Mouse (Mus musculus) embryonic facial prominence, embryonic 11.5 days (tissue): ENCODE measurements at regions not wholly inside any gene's neighbourhood (a gene's known extent, or its start where the extent isn't known, plus 50 kb on each side); places are given as distances from the start of the nearest gene placed in this dataset.

Experiments used
- ATAC-seq: fragments of 200-750 bp; cut with Nextera tagmentation; replicated peaks from 2 replicates; pipeline ENCODE4 v1.8.0; 2017; ENCODE audit warnings: low read depth; ENCODE audit not compliant: insufficient number of reproducible peaks, low FRiP score, low TSS enrichment
- DNase-seq: peaks from one replicate; pipeline ENCODE4 v3.0.0-alpha.2; 2015; ENCODE audit warnings: low spot score
- H3K27ac ChIP-seq: fragments of 300-500 bp; sonication (generic); replicated peaks from 2 replicates; pipeline ENCODE4 v1.5.1; 2014; ENCODE audit warnings: mild to moderate bottlenecking, low read depth, low read length, control low read depth
- H3K27me3 ChIP-seq: fragments of 300-500 bp; sonication (generic); 2 replicates; pipeline ENCODE4 v1.6.1; 2014; ENCODE audit warnings: mild to moderate bottlenecking, low read length, moderate library complexity, mixed read lengths; ENCODE audit not compliant: control insufficient read depth, insufficient read depth
- H3K36me3 ChIP-seq: fragments of 300-500 bp; sonication (generic); replicated peaks from 2 replicates; pipeline ENCODE4 v1.6.1; 2014; ENCODE audit warnings: low read depth, mild to moderate bottlenecking, low read length, moderate library complexity, mixed read lengths; ENCODE audit not compliant: control insufficient read depth, insufficient read depth
- H3K4me1 ChIP-seq: fragments of 300-500 bp; sonication (generic); 2 replicates; pipeline ENCODE4 v1.6.1; 2014; ENCODE audit warnings: low read length, mixed read lengths; ENCODE audit not compliant: control insufficient read depth, insufficient read depth
- H3K4me2 ChIP-seq: fragments of 300-500 bp; sonication (generic); 2 replicates; pipeline ENCODE4 v1.6.1; 2014; ENCODE audit warnings: low read depth, mild to moderate bottlenecking, control low read depth, low read length, moderate library complexity
- H3K4me3 ChIP-seq: fragments of 300-500 bp; sonication (generic); 2 replicates; pipeline ENCODE4 v1.5.1; 2014; ENCODE audit warnings: low read depth, low read length, control low read depth
- H3K9ac ChIP-seq: fragments of 300-500 bp; sonication (generic); replicated peaks from 2 replicates; pipeline ENCODE4 v1.6.1; 2014; ENCODE audit warnings: mild to moderate bottlenecking, control low read depth, low read length
- H3K9me3 ChIP-seq: fragments of 300-500 bp; sonication (generic); replicated peaks from 2 replicates; pipeline ENCODE4 v1.6.1; 2016; ENCODE audit warnings: mild to moderate bottlenecking, low read length, inconsistent platforms, mixed read lengths; ENCODE audit not compliant: control insufficient read depth
- WGBS: fragments of 180-500 bp; shearing (Covaris S2); extraction: QIAGEN DNeasy Blood & Tissue Kit; methylation state at CpG from one replicate; pipeline ENCODE4 v1.1.7; 2014; 5-methylcytosine and 5-hydroxymethylcytosine counted together

DNA sequence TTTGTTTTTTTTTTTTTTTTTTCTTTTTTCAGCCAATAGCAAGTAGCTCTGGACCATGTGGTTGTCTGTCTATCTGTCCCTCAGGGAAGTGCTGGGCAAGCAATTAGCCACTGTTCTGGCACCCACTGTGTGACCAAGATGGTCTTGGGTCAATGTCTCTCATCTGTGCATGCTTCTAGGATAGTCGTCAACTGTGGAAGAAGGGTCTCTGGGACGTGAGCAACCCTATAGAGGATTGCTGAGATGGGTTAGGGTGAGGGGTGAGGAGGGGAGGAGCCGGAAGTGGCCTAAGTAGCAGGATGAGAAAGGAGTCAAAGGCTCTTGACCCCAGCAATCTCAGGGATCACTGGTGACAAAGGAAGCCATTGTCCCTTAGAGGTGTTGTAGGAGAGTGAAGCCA is 259.6 kb downstream of the Foxo1 start:
- H3K27ac ChIP-seq = no peak overlapping the region

DNA sequence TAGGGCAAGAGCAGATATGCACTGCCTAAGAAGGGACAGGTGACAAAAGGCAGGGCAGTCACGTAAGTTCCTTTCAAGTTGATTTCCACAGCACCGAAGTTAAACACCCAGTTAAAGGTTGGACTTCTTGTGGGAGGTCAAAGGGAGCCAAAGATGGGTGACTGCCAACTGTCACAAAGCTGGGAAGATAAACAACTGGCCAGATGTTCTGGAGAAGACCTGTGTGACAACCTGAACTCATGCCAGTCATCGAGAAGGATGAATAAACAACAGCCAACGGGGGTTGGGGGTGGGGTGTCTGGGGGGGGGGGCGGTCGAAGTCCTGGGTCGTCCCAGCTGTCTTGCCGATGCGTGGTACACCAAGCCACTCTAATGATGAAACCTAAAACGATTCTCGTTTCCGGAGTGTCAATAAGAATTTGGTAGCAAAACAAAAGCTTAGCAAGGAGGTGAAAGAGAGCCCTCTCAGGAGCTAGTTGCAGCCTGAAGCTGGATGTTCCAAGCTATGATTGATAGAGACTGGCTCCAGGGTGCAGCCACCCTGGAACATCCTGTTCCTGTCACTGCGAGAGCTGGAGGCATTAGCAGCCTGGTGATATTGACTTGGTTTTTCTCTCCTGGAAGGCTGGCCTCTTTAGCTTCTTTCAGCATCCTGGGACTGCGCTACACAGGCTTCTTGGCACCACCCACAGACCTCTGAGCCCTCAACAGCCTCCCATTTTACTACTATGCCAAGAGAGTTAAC is 259.0 kb downstream of the Foxo1 start:
- Histone ChIP-seq H3K27me3 (no peaks in the 10 kb centered on the region), H3K4me2 (no peak overlapping the region), H3K36me3 (no peaks in the 10 kb centered on the region), H3K9ac (no peak overlapping the region), H3K9me3 (no peaks in the 10 kb centered on the region), H3K27ac (no peak overlapping the region), H3K4me3 (no peak overlapping the region), H3K4me1 (no peaks in the 10 kb centered on the region)
- ATAC-seq (no peak), DNase-seq (no peak)
- 45% methylated on average over 14 of the region's 14 CpGs for WGBS

More for the DNA sequence above, 259.6 kb downstream of the Foxo1 start:
- DNase-seq = no peak
- H3K27me3 ChIP-seq = no peaks in the 10 kb centered on the region
- WGBS = 17% methylated on average over 3 of the region's 3 CpGs
- H3K4me2 ChIP-seq = no peak overlapping the region
- H3K4me1 ChIP-seq = no peaks in the 10 kb centered on the region
- no peaks in the 10 kb centered on the region for H3K9me3 ChIP-seq
- H3K36me3 ChIP-seq = no peaks in the 10 kb centered on the region
- no peak overlapping the region for H3K4me3 ChIP-seq
- ATAC-seq = no peak
- H3K9ac ChIP-seq = no peak overlapping the region

DNA sequence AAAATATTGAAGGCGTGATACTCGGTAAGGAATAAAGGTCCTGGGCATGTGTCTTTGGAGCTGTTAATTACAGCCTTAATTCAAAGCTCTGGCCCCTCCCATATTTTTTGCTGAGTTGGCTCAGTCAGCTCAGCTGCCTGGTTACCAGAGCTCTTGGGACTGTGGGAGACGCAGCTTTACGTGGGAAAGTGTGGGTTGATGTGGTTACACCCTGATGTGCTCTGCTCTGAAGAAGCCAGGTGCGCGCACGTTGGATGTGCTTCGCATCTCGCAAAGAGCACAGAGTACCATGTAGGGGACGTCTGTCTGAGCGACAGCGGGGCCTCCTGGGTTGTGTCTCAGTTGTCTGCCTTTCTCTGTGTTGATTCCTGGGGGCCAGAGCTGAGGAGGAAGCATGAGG is 254.8 kb downstream of the Foxo1 start:
- Histone ChIP-seq H3K27me3 (no peaks in the 10 kb centered on the region), H3K27ac (no peak overlapping the region), H3K9me3 (no peaks in the 10 kb centered on the region), H3K36me3 (no peaks in the 10 kb centered on the region), H3K4me2 (no peak overlapping the region), H3K4me1 (no peaks in the 10 kb centered on the region), H3K4me3 (no peak overlapping the region), H3K9ac (no peak overlapping the region)
- no peak for DNase-seq
- no peak for ATAC-seq
- 81% methylated on average over 12 of the region's 12 CpGs for WGBS

DNA sequence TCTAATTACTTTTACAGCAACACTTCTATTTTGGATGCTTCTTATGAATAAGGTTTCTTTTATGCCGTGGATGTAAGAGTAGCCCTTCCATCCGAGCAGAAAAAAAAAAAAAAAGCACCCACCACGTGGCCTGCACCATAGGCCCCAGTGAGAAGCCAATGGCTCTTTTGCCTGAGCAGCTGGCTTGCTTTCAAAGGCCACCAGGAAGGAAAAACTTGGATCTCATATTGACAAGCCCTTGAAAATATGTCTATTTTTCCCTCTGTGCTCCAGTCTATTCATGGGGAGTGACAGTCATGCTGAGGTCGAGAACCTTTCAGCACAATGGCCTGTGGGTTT is 252.4 kb downstream of the Foxo1 start:
- no peak overlapping the region for H3K27ac ChIP-seq
- H3K9ac ChIP-seq = no peak overlapping the region
- no peaks in the 10 kb centered on the region for H3K9me3 ChIP-seq
- H3K27me3 ChIP-seq = no peaks in the 10 kb centered on the region
- H3K36me3 ChIP-seq = no peaks in the 10 kb centered on the region
- DNase-seq = no peak
- H3K4me3 ChIP-seq = no peak overlapping the region
- H3K4me1 ChIP-seq = no peaks in the 10 kb centered on the region
- ATAC-seq = no peak
- H3K4me2 ChIP-seq = no peak overlapping the region; the same call in 1 of the 2 replicates
- WGBS = 47% methylated on average over 4 of the region's 4 CpGs

DNA sequence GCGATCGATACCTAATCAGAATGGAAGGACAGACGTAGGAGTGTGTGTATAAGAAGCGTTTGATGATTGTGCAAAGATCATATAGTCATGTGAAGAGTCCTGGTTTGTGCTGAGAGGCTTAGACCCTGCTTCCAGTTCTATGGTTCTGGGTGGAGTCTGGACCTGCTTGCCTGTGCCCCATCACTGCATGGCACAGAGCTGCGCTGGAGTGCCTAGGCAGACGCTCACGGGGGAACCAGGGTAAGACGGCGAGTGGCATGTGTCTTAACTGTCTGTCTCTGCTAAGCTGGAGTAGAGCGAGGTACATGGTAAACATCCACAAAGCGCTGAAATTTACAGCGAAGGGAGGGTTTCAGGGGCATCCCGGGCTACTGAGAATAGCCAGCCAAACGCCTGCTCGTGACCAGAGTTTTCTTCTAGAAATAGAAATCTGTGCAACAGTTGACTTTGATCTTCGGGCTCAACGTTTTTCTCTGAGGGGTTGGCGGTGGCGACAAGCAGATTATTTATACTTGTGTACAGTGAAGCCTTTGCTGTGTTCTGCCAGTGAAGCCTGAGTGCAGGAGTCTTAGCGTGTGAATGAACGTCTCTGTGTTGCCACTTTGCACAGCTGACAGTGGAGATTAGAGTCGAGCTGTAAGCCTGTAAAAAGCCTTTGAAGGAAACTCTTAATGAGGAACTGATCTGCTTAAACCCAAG is 251.9 kb downstream of the Foxo1 start:
- H3K27me3 ChIP-seq = no peaks in the 10 kb centered on the region
- no peak for ATAC-seq

DNA sequence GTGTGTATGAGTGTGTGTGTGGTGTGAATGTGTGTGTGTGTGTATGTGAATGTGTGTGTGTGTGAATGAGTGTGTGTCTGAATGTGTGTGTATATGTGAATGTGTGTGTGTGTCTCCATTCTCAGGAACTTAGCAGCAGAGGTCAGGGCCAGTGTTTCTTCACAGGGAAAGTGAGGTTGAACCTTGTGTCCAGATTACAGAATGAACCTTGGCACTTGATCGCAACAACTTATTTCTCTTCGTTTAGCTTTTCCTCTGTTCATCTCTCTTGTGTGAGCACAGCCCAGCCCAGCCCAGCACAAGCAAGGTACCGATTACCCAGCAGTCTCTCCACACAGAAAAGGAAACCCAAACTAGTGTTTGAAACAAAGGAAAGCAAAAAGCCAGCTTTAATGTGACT is 249.7 kb downstream of the Foxo1 start:
- Histone ChIP-seq H3K27ac (no peak overlapping the region), H3K9me3 (no peaks in the 10 kb centered on the region), H3K4me3 (no peak overlapping the region), H3K36me3 (no peaks in the 10 kb centered on the region), H3K4me1 (no peaks in the 10 kb centered on the region), H3K4me2 (no peak overlapping the region), H3K27me3 (no peaks in the 10 kb centered on the region), H3K9ac (no peak overlapping the region)
- ATAC-seq (no peak), DNase-seq (no peak)
- 83% methylated on average over 3 of the region's 3 CpGs for WGBS

More for the DNA sequence above, 251.9 kb downstream of the Foxo1 start:
- Histone ChIP-seq H3K4me1 (no peaks in the 10 kb centered on the region), H3K4me2 (no peak overlapping the region), H3K9ac (no peak overlapping the region), H3K9me3 (no peaks in the 10 kb centered on the region), H3K36me3 (no peaks in the 10 kb centered on the region), H3K27ac (no peak overlapping the region), H3K4me3 (no peak overlapping the region)
- 76% methylated on average over 22 of the region's 22 CpGs for WGBS
- no peak for DNase-seq

DNA sequence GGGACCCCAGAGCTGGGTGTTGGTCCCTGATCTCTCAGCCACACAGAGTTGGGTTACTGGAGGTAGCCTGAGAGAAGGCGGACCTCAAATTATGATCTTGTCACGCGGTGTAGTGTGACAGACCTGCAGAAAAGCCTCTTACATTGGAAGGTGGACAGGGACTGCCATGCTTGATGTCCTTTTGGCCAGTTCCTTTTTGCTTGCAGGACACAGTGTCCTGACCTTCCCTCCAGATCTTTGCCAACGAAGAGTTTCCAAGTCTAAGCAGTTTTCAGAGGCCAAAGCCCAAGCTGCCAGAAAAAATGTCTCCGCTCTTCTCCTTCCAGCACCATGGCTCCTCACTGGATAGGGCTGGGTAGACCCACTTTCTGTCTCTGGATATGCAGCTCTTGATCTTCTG is 248.6 kb downstream of the Foxo1 start:
- Histone ChIP-seq H3K27ac (no peak overlapping the region), H3K9me3 (no peaks in the 10 kb centered on the region), H3K4me3 (no peak overlapping the region), H3K4me1 (no peaks in the 10 kb centered on the region), H3K4me2 (no peak overlapping the region), H3K27me3 (no peaks in the 10 kb centered on the region), H3K9ac (no peak overlapping the region), H3K36me3 (no peaks in the 10 kb centered on the region)
- ATAC-seq (no peak), DNase-seq (no peak)
- WGBS = 97% methylated on average over 5 of the region's 5 CpGs

DNA sequence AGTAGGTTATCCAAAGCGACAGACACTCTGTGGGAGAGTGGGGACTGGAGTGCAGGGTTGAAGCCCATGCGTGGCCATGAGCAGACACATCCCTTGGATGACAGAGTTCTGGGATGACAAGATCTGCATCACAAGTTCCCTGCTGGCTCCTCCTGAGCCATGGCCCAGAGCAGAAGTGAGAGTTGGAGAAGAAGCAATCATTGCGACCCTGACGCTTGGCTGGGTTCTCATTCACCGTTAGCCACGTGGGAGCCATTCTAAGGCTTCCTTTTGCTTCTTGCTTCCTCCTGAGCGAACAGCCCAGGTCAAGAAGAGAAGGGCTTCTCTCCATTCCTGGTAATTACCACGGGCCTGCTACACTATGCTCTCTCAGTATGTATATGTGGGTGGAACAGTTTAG is 244.6 kb downstream of the Foxo1 start:
- Histone ChIP-seq H3K9me3 (no peaks in the 10 kb centered on the region), H3K36me3 (no peaks in the 10 kb centered on the region), H3K4me3 (no peak overlapping the region), H3K9ac (no peak overlapping the region), H3K27ac (no peak overlapping the region), H3K4me2 (no peak overlapping the region), H3K4me1 (no peaks in the 10 kb centered on the region), H3K27me3 (no peaks in the 10 kb centered on the region)
- WGBS = 87% methylated on average over 8 of the region's 8 CpGs
- DNase-seq = no peak
- no peak for ATAC-seq
